Mouse (Mus musculus): ENCODE results near the gene Acy3.
"Not testable (repeated sequence)": the region's sequence is repeated elsewhere in the genome, so short reads cannot be mapped to it uniquely, and the experiment has no call there.

The Acy3 gene

GRCm38 (mm10) chr19:3986334-3986733 lies at the start of gene Acy3:
Gene Acy3 (plus strand): TSS chr19:3986570.
- DNase-seq (ENCODE audit: low read depth, low spot score), result no peak

- no peak for DNase-seq (ENCODE audit: low read depth, low spot score)
Measured at GRCm38 (mm10) chr19:3942315-3942714, 44.1 kb upstream of the Acy3 start.

- no peak for DNase-seq (ENCODE audit: low read depth, low spot score)
Measured at GRCm38 (mm10) chr19:3942986-3943735, 43.2 kb upstream of the Acy3 start.

GRCm38 (mm10) chr19:3945872-3946564 lies 40.4 kb upstream of the Acy3 start:
- DNase-seq (ENCODE audit: low read depth, low spot score), result no peak

- peak; percentile 61 for DNase-seq (ENCODE audit: low read depth, low spot score)
Measured at GRCm38 (mm10) chr19:3946715-3947114, 39.7 kb upstream of the Acy3 start.

- DNase-seq (ENCODE audit: low read depth, low spot score), result no peak
Measured at GRCm38 (mm10) chr19:3947813-3948212, 38.6 kb upstream of the Acy3 start.

GRCm38 (mm10) chr19:3948546-3948945 lies 37.8 kb upstream of the Acy3 start:
- DNase-seq (ENCODE audit: low read depth, low spot score), result no peak

- DNase-seq (ENCODE audit: low read depth, low spot score), result no peak
Measured at GRCm38 (mm10) chr19:3950331-3950730, 36.0 kb upstream of the Acy3 start.

GRCm38 (mm10) chr19:3951461-3951860 lies 34.9 kb upstream of the Acy3 start:
- no peak for DNase-seq (ENCODE audit: low read depth, low spot score)

GRCm38 (mm10) chr19:3952099-3952498 lies 34.3 kb upstream of the Acy3 start:
- no peak for DNase-seq (ENCODE audit: low read depth, low spot score)

GRCm38 (mm10) chr19:3955033-3955432 lies 31.3 kb upstream of the Acy3 start:
- no peak for DNase-seq (ENCODE audit: low read depth, low spot score)

GRCm38 (mm10) chr19:3955804-3956203 lies 30.6 kb upstream of the Acy3 start:
- DNase-seq (ENCODE audit: low read depth, low spot score), result no peak

GRCm38 (mm10) chr19:3957296-3958036 lies 28.9 kb upstream of the Acy3 start:
- DNase-seq (ENCODE audit: low read depth, low spot score), result not testable (repeated sequence)

GRCm38 (mm10) chr19:3958470-3958869 lies 27.9 kb upstream of the Acy3 start, which contains the start of gene Aldh3b3:
Gene Aldh3b3 (plus strand): TSS chr19:3958645.
- no peak for DNase-seq (ENCODE audit: low read depth, low spot score)

- no peak for DNase-seq (ENCODE audit: low read depth, low spot score)
Measured at GRCm38 (mm10) chr19:3959030-3959429, 27.3 kb upstream of the Acy3 start.

- no peak for DNase-seq (ENCODE audit: low read depth, low spot score)
Measured at GRCm38 (mm10) chr19:3960211-3960610, 26.2 kb upstream of the Acy3 start.

GRCm38 (mm10) chr19:3961805-3962204 lies 24.6 kb upstream of the Acy3 start:
- DNase-seq (ENCODE audit: low read depth, low spot score), result not testable (repeated sequence)

GRCm38 (mm10) chr19:3962469-3962868 lies 23.9 kb upstream of the Acy3 start:
- DNase-seq (ENCODE audit: low read depth, low spot score), result no peak

GRCm38 (mm10) chr19:3964030-3964429 lies 22.3 kb upstream of the Acy3 start:
- DNase-seq (ENCODE audit: low read depth, low spot score), result no peak

- no peak for DNase-seq (ENCODE audit: low read depth, low spot score)
Measured at GRCm38 (mm10) chr19:3966330-3967075, 19.9 kb upstream of the Acy3 start.

- DNase-seq (ENCODE audit: low read depth, low spot score), result no peak
Measured at GRCm38 (mm10) chr19:3967258-3967657, 19.1 kb upstream of the Acy3 start.

GRCm38 (mm10) chr19:3972229-3972628 lies 14.1 kb upstream of the Acy3 start, which contains the start of gene Aldh3b2:
Gene Aldh3b2 (plus strand): TSS chr19:3972328.
- no peak for DNase-seq (ENCODE audit: low read depth, low spot score)

Measured in retina, postnatal 7 days (tissue).